Mouse (Mus musculus) liver, embryonic 14.5 days (tissue): Measurements from ENCODE around the gene Ddc. TPM values are rescaled to one million over a fixed set of nuclear protein-coding genes. Genes with fewer than 3 reads are reported as not detected.

Experiments used
- ATAC-seq: fragments of 200-750 bp; cut with Nextera tagmentation; 2 replicates; pipeline ENCODE4 v1.8.0; 2017; ENCODE audit warnings: moderate number of reproducible peaks, mild to moderate bottlenecking, moderate library complexity; ENCODE audit not compliant: insufficient read depth
- DNase-seq, 3 experiments: peaks; one replicate each; pipeline ENCODE4 v3.0.0-alpha.2; 2012 to 2013; ENCODE audit warnings: low read depth in 3 of 3, low spot score in 3 of 3
- H3K27ac ChIP-seq: fragments of 300-500 bp; sonication (generic); 2 replicates; pipeline ENCODE4 v1.5.1; 2014; ENCODE audit warnings: moderate library complexity, mild to moderate bottlenecking, control low read depth, inconsistent platforms
- H3K27me3 ChIP-seq: fragments of 300-500 bp; sonication (generic); 2 replicates; pipeline ENCODE4 v1.6.1; 2014; ENCODE audit warnings: mild to moderate bottlenecking, low read length, moderate library complexity; ENCODE audit not compliant: control insufficient read depth, insufficient read depth
- H3K36me3 ChIP-seq: fragments of 300-500 bp; sonication (generic); replicated peaks from 2 replicates; pipeline ENCODE4 v1.6.1; 2014; ENCODE audit warnings: low read depth; ENCODE audit not compliant: control insufficient read depth, insufficient read depth
- H3K4me1 ChIP-seq, 2 experiments: fragments of 200-500 bp in 1 of 2; fragments of 300-500 bp in 1 of 2; sonication (generic) in 1 of 2; replicated peaks; 2 replicates each; pipeline ENCODE4 v1.6.1; 2012 to 2014; ENCODE audit warnings: antibody characterized with exemption in 1 of 2, inconsistent platforms in 1 of 2, low read length in 1 of 2; ENCODE audit not compliant: control insufficient read depth in 2 of 2, insufficient read depth in 2 of 2
- H3K4me2 ChIP-seq: fragments of 300-500 bp; sonication (generic); 2 replicates; pipeline ENCODE4 v1.6.1; 2014; ENCODE audit warnings: low read depth, mild to moderate bottlenecking, control low read depth, moderate library complexity
- H3K4me3 ChIP-seq, 2 experiments: fragments of 200-500 bp in 1 of 2; fragments of 300-500 bp in 1 of 2; sonication (generic) in 1 of 2; 2 replicates each; pipeline ENCODE4 v1.5.1; 2012 to 2014; ENCODE audit warnings: low read depth in 2 of 2, low read length in 2 of 2, mild to moderate bottlenecking in 2 of 2, control low read depth in 1 of 2, inconsistent platforms in 1 of 2, moderate library complexity in 1 of 2; ENCODE audit not compliant: insufficient read depth in 1 of 2
- H3K9ac ChIP-seq: fragments of 300-500 bp; sonication (generic); replicated peaks from 2 replicates; pipeline ENCODE4 v1.6.1; 2014; ENCODE audit warnings: mild to moderate bottlenecking, control low read depth, moderate library complexity
- H3K9me3 ChIP-seq: fragments of 300-500 bp; sonication (generic); 2 replicates; pipeline ENCODE4 v1.6.1; 2016; ENCODE audit warnings: low read length, mixed read lengths; ENCODE audit not compliant: control insufficient read depth
- CTCF ChIP-seq: IDR thresholded peaks from 2 replicates; pipeline ENCODE4 v1.5.1; 2016; ENCODE audit warnings: antibody characterized with exemption, low read depth, control low read depth
- EP300 ChIP-seq: IDR thresholded peaks from 2 replicates; pipeline ENCODE4 v1.6.1; 2016; ENCODE audit warnings: antibody characterized with exemption, low read depth
- WGBS: fragments of 180-500 bp; shearing (Covaris S2); extraction: QIAGEN DNeasy Blood & Tissue Kit; methylation state at CpG from one replicate; pipeline ENCODE4 v1.1.7; 2014; ENCODE audit not compliant: insufficient replicate concordance; 5-methylcytosine and 5-hydroxymethylcytosine counted together
- polyA plus RNA-seq, 2 experiments: library from polyadenylated mRNA; depleted of rRNA in 1 of 2; stranded (reverse) in 1 of 2; unstranded in 1 of 2; fragments of >200 nt; fragmentation: Nextera tagmentation in 1 of 2; extraction: Ambion mirVana in 1 of 2; gene quantifications; 2 replicates each; pipeline versions ENCODE4 v1.2.1 to v1.2.3; 2012 to 2014

The Ddc gene
- polyA plus RNA-seq, 2 experiments = 4.3 to 7.4 TPM

DNA sequence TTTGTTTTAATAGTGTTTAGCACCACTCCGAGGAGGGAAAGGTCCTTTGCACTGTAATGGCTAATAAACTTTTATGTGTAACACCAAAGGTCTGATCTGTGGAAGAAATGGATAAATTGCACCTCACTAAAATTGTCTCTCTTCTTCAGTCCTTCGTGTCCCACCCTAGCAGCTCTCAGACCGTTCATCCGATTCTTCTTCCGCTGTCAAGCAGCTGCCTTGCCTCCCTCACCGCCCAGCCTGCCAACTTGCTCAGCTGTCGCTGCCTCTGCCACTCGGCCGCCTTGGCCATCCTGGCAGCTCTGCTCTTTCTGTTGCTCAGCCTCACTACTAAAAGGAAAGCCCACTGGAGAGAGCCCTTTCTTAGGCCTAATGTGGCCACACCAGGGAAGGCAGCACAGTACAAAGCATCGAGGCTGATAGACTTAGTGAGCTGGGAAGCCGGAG is 42.2 kb downstream of the Ddc start:
- no peaks in the 10 kb centered on the region for H3K9me3 ChIP-seq
- H3K9ac ChIP-seq = no peak overlapping the region
- H3K27me3 ChIP-seq = no peaks in the 10 kb centered on the region
- H3K4me2 ChIP-seq = no peak overlapping the region
- DNase-seq (no peak), ATAC-seq (no peak)
- WGBS = 72% methylated on average over 11 of the region's 11 CpGs
- H3K27ac ChIP-seq = no peak overlapping the region
- no peak for TF ChIP-seq EP300
- no peak for TF ChIP-seq CTCF
- no peak overlapping the region for H3K4me3 ChIP-seq
- H3K4me1 ChIP-seq = peaks cover 4% of the 10 kb centered on the region in 2 experiments; a peak in 3 of 4 replicates
- H3K36me3 ChIP-seq = no peaks in the 10 kb centered on the region

GRCm38 (mm10) chr11:11855061-11855672 is 42.8 kb downstream of the Ddc start:
- no peak overlapping the region for H3K9ac ChIP-seq
- H3K36me3 ChIP-seq = no peaks in the 10 kb centered on the region
- TF ChIP-seq EP300 (no peak), CTCF (no peak)
- no peak overlapping the region for H3K4me3 ChIP-seq
- WGBS = 59% methylated on average over 6 of the region's 6 CpGs
- H3K4me1 ChIP-seq = peaks cover 4 to 9% of the 10 kb centered on the region in 2 experiments
- no peak for DNase-seq
- ATAC-seq = no peak
- H3K4me2 ChIP-seq = no peak overlapping the region
- H3K9me3 ChIP-seq = no peaks in the 10 kb centered on the region
- H3K27ac ChIP-seq = no peak overlapping the region
- no peaks in the 10 kb centered on the region for H3K27me3 ChIP-seq

DNA sequence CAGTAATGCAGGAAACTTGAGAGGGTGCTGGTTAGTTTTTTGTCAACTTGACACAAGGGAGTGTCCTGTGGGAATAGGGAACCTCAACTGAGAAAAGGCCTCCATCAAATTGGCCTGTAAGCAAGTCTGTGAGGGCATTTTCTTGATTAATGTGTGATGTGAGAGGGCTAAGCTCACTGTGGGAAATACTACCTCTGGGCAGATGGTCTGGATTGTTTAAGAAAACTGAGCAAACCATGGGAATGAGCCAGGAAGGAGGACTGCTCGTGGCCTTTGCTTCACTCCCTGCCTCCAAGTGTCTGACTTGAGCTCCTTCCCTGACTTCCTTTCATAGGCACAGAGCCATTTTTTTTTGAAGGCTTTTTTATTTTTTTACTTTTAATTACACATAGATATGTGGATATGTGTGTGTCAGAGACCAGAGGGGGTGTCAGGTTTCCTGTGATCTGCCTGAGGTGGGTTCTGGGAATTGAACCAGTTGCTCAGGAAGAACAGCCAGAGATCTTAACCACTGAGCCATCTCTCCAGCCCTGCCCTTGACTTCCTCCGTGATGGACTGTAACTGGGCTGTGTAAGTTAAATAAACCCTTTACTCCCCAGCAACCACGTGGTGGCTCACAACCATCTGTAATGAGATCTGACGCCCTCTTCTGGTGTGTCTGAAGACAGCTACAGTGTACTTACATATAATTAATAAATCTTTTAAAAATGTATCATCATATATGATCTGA is 44.0 kb downstream of the Ddc start:
- Histone ChIP-seq H3K4me2 (no peak overlapping the region), H3K36me3 (no peaks in the 10 kb centered on the region), H3K9ac (no peak overlapping the region), H3K9me3 (no peaks in the 10 kb centered on the region), H3K4me3 (no peak overlapping the region), H3K27ac (no peak overlapping the region), H3K4me1 (peaks cover 8 to 11% of the 10 kb centered on the region in 2 experiments), H3K27me3 (no peaks in the 10 kb centered on the region)
- TF ChIP-seq CTCF (no peak), EP300 (no peak)
- ATAC-seq (no peak), DNase-seq (no peak)
- WGBS = 36% methylated on average over 4 of the region's 4 CpGs

GRCm38 (mm10) chr11:11851957-11852505 is 45.9 kb downstream of the Ddc start:
- Histone ChIP-seq H3K4me2 (no peak overlapping the region), H3K36me3 (no peaks in the 10 kb centered on the region), H3K4me1 (peaks cover 8 to 11% of the 10 kb centered on the region in 2 experiments), H3K9ac (no peak overlapping the region), H3K27ac (no peak overlapping the region), H3K4me3 (no peak overlapping the region), H3K27me3 (no peaks in the 10 kb centered on the region), H3K9me3 (no peaks in the 10 kb centered on the region)
- no peak for TF ChIP-seq CTCF
- TF ChIP-seq EP300 = no peak
- WGBS = 81% methylated on average over 6 of the region's 6 CpGs
- no peak for ATAC-seq
- no peak for DNase-seq
